Mouse (Mus musculus) cerebellum, postnatal 4 days (tissue): ENCODE measurements at regions not wholly inside any gene's neighbourhood (a gene's known extent, or its start where the extent isn't known, plus 50 kb on each side); places are given as distances from the start of the nearest gene placed in this dataset.

ENCODE experiments used
- DNase-seq, 2 experiments: peaks; one replicate each; pipeline ENCODE4 v3.0.0; 2022; ENCODE audit warnings: low spot score in 2 of 2, mixed read lengths in 1 of 2

GRCm38 (mm10) chr7:71043789-71044188, 307.5 kb downstream of the Gm10295 start:
- no peak for DNase-seq

GRCm38 (mm10) chr7:71043128-71043527, 308.2 kb downstream of the Gm10295 start:
- no peak for DNase-seq

GRCm38 (mm10) chr7:71041388-71041787, 309.9 kb downstream of the Gm10295 start:
- DNase-seq: no peak

GRCm38 (mm10) chr7:71040846-71041245, 310.4 kb downstream of the Gm10295 start:
- no peak for DNase-seq

GRCm38 (mm10) chr7:71038537-71038936, 312.7 kb downstream of the Gm10295 start:
- DNase-seq: no peak

GRCm38 (mm10) chr7:71033121-71033520, 318.2 kb downstream of the Gm10295 start:
- no peak for DNase-seq

- DNase-seq: no peak
Observed at GRCm38 (mm10) chr7:71023946-71024610, 327.2 kb downstream of the Gm10295 start.

GRCm38 (mm10) chr7:71023253-71023945, 327.9 kb downstream of the Gm10295 start:
- no peak for DNase-seq
